Mouse (Mus musculus): Measurements from ENCODE around the gene Fam221b.

Fam221b gene

GRCm38 (mm10) chr4:43629106-43629817 lies 39.7 kb downstream of the Fam221b start:
- in situ Hi-C loops (cut with MboI; ENCODE audit: low sequenced_read_pairs): no loop called here

- in situ Hi-C loops (cut with MboI; ENCODE audit: low sequenced_read_pairs): no loop called here
Measured at GRCm38 (mm10) chr4:43620146-43620778, 48.7 kb downstream of the Fam221b start.

- in situ Hi-C loops (cut with MboI; ENCODE audit: low sequenced_read_pairs): no loop called here
Measured at GRCm38 (mm10) chr4:43613060-43613730, 55.8 kb downstream of the Fam221b start.

GRCm38 (mm10) chr4:43612534-43612933 lies 56.4 kb downstream of the Fam221b start:
- in situ Hi-C loops (cut with MboI; ENCODE audit: low sequenced_read_pairs): no loop called here

Data from CH12F3 (cell line).